Mouse (Mus musculus) E14TG2a.4 (cell line): Measurements from ENCODE around the gene Spata48.

Experiments used
- H3K27me3 ChIP-seq: 2 replicates; pipeline ENCODE4 v1.6.1; 2014; ENCODE audit warnings: low read length, control low read depth; ENCODE audit not compliant: insufficient read depth
- H3K36me3 ChIP-seq: 2 replicates; pipeline ENCODE4 v1.6.1; 2014; ENCODE audit warnings: low read length, control low read depth; ENCODE audit not compliant: insufficient read depth
- H3K4me1 ChIP-seq: replicated peaks from 2 replicates; pipeline ENCODE4 v1.6.1; 2014; ENCODE audit warnings: low read depth, low read length, control low read depth
- H3K4me3 ChIP-seq: replicated peaks from 2 replicates; pipeline ENCODE4 v1.5.1; 2014; ENCODE audit warnings: mild to moderate bottlenecking, low read length
- H3K9me3 ChIP-seq: 2 replicates; pipeline ENCODE4 v1.6.1; 2014; ENCODE audit warnings: low read length, control low read depth
- CTCF ChIP-seq: conservative IDR thresholded peaks from 2 replicates; pipeline ENCODE4 v1.5.1; 2014; ENCODE audit warnings: low read length
- NANOG ChIP-seq: IDR thresholded peaks from 2 replicates; pipeline ENCODE4 v1.6.1; 2014; ENCODE audit warnings: borderline replicate concordance, low read length, mixed read lengths
- POU5F1 ChIP-seq: IDR thresholded peaks from 2 replicates; pipeline ENCODE4 v1.6.1; 2014; ENCODE audit warnings: low read length, borderline replicate concordance

Spata48 gene

GRCm38 (mm10) chr11:11461635-11462560, at the start of gene Spata48, which contains the start of gene Zpbp:
Gene Spata48 (plus strand): TSS chr11:11462094.
Gene Zpbp (minus strand): TSS chr11:11462408.
- Histone ChIP-seq H3K4me1 (peaks cover 5% of the 10 kb centered on the region), H3K4me3 (peak within 1 kb of the TSS; percentile 78), H3K9me3 (no peaks in the 10 kb centered on the region), H3K27me3 (no peaks in the 10 kb centered on the region), H3K36me3 (no peaks in the 10 kb centered on the region)
- TF ChIP-seq NANOG = no peak
- peak; percentile 77 for TF ChIP-seq CTCF

- no peaks in the 10 kb centered on the region for H3K27me3 ChIP-seq
- H3K36me3 ChIP-seq = no peaks in the 10 kb centered on the region
- H3K9me3 ChIP-seq = no peaks in the 10 kb centered on the region
- H3K4me1 ChIP-seq = no peaks in the 10 kb centered on the region
- no peak for TF ChIP-seq NANOG
- no peak for TF ChIP-seq CTCF
- no peak for TF ChIP-seq POU5F1
- no peak overlapping the region for H3K4me3 ChIP-seq
Observed at GRCm38 (mm10) chr11:11414188-11414587, 47.7 kb upstream of the Spata48 start.

- Histone ChIP-seq H3K4me1 (no peaks in the 10 kb centered on the region), H3K27me3 (no peaks in the 10 kb centered on the region), H3K36me3 (no peaks in the 10 kb centered on the region), H3K4me3 (no peak overlapping the region), H3K9me3 (no peaks in the 10 kb centered on the region)
- no peak for TF ChIP-seq POU5F1
- no peak for TF ChIP-seq CTCF
- no peak for TF ChIP-seq NANOG
Observed at GRCm38 (mm10) chr11:11417356-11417755, 44.5 kb upstream of the Spata48 start.

GRCm38 (mm10) chr11:11455037-11455436, 6.9 kb upstream of the Spata48 start:
- H3K4me3 ChIP-seq = no peak overlapping the region
- no peaks in the 10 kb centered on the region for H3K27me3 ChIP-seq
- peak; percentile 95 for TF ChIP-seq CTCF
- no peak for TF ChIP-seq NANOG
- no peaks in the 10 kb centered on the region for H3K36me3 ChIP-seq
- H3K9me3 ChIP-seq = no peaks in the 10 kb centered on the region
- H3K4me1 ChIP-seq = no peaks in the 10 kb centered on the region

GRCm38 (mm10) chr11:11462561-11462890, 632 bp downstream of the Spata48 start:
- Histone ChIP-seq H3K4me3 (peak overlapping the region; percentile 78), H3K36me3 (no peaks in the 10 kb centered on the region), H3K4me1 (peaks cover 5% of the 10 kb centered on the region), H3K9me3 (no peaks in the 10 kb centered on the region), H3K27me3 (peaks cover 5% of the 10 kb centered on the region; the same call in 1 of the 2 replicates)
- no peak for TF ChIP-seq NANOG
- no peak for TF ChIP-seq POU5F1
- TF ChIP-seq CTCF = no peak

GRCm38 (mm10) chr11:11468924-11469323, 7.0 kb downstream of the Spata48 start:
- TF ChIP-seq NANOG (no peak), POU5F1 (no peak), CTCF (no peak)
- Histone ChIP-seq H3K27me3 (peaks cover 18% of the 10 kb centered on the region; the same call in 1 of the 2 replicates), H3K4me3 (no peak overlapping the region), H3K36me3 (no peaks in the 10 kb centered on the region), H3K4me1 (no peaks in the 10 kb centered on the region), H3K9me3 (no peaks in the 10 kb centered on the region)

- no peak for TF ChIP-seq NANOG
- TF ChIP-seq POU5F1 = no peak
- TF ChIP-seq CTCF = no peak
- H3K4me1 ChIP-seq = 0 out of 2 replicates have a peak, but pooled peaks cover 2% of the 10 kb centered on the region
- H3K36me3 ChIP-seq = no peaks in the 10 kb centered on the region
- H3K9me3 ChIP-seq = no peaks in the 10 kb centered on the region
- H3K4me3 ChIP-seq = no peak overlapping the region
- H3K27me3 ChIP-seq = no peaks in the 10 kb centered on the region
Observed at GRCm38 (mm10) chr11:11484378-11484777, 22.5 kb downstream of the Spata48 start.

GRCm38 (mm10) chr11:11492044-11492443, 30.1 kb downstream of the Spata48 start:
- Histone ChIP-seq H3K36me3 (no peaks in the 10 kb centered on the region), H3K9me3 (no peaks in the 10 kb centered on the region), H3K4me1 (peaks cover 12% of the 10 kb centered on the region), H3K4me3 (0 out of 2 replicates have a peak overlapping the region, but pooled peaks have one; percentile 7), H3K27me3 (no peaks in the 10 kb centered on the region)
- TF ChIP-seq NANOG (no peak), POU5F1 (no peak), CTCF (no peak)

- no peaks in the 10 kb centered on the region for H3K36me3 ChIP-seq
Observed at GRCm38 (mm10) chr11:11495697-11496096, 33.8 kb downstream of the Spata48 start.

More at GRCm38 (mm10) chr11:11495697-11496096, 33.8 kb downstream of the Spata48 start:
- Histone ChIP-seq H3K27me3 (no peaks in the 10 kb centered on the region), H3K9me3 (no peaks in the 10 kb centered on the region), H3K4me1 (peaks cover 12% of the 10 kb centered on the region), H3K4me3 (no peak overlapping the region)
- TF ChIP-seq POU5F1 (no peak), NANOG (no peak), CTCF (no peak)
